Mouse (Mus musculus) CH12.LX (cell line): ENCODE data around the gene Kdm1b. TPM values are rescaled to one million over a fixed set of nuclear protein-coding genes. Genes with fewer than 3 reads are reported as not detected.

Source experiments
- DNase-seq: peaks from one replicate; pipeline ENCODE4 v3.0.0-alpha.2; 2013; ENCODE audit errors: extremely low read depth
- H3K27ac ChIP-seq: 2 replicates; pipeline ENCODE4 v1.5.1; 2012; ENCODE audit warnings: low read depth, mild to moderate bottlenecking, control low read depth, moderate library complexity; ENCODE audit not compliant: insufficient read depth
- H3K27me3 ChIP-seq: replicated peaks from 2 replicates; pipeline ENCODE3; 2012; ENCODE audit warnings: inconsistent platforms
- H3K36me3 ChIP-seq, 2 experiments: replicated peaks in 1 of 2; 2 replicates each; pipeline versions ENCODE3 to v1.6.1; 2012; ENCODE audit warnings: inconsistent platforms in 1 of 2, low read length in 1 of 2, mild to moderate bottlenecking in 1 of 2, mixed read lengths in 1 of 2, moderate library complexity in 1 of 2; ENCODE audit not compliant: control insufficient read depth in 1 of 2, insufficient read depth in 1 of 2
- H3K4me1 ChIP-seq, 2 experiments: 2 replicates each; pipeline ENCODE4 v1.6.1; 2012; ENCODE audit warnings: inconsistent platforms in 1 of 2, moderate library complexity in 1 of 2; ENCODE audit not compliant: insufficient read depth in 2 of 2, control insufficient read depth in 1 of 2
- H3K4me2 ChIP-seq: 2 replicates; pipeline ENCODE4 v1.6.1; 2012; ENCODE audit warnings: low read depth, mild to moderate bottlenecking, control low read depth; ENCODE audit not compliant: poor library complexity, insufficient read depth, severe bottlenecking
- H3K4me3 ChIP-seq, 3 experiments: fragments of 150-350 bp in 1 of 3; sonication (generic) in 1 of 3; replicated peaks in 1 of 3; 2 replicates each; pipeline versions ENCODE3 to v1.5.1; 2011 to 2012; ENCODE audit warnings: low read depth in 2 of 3, low read length in 2 of 3, mild to moderate bottlenecking in 2 of 3, moderate library complexity in 2 of 3, control low read depth in 1 of 3, improper control_type of control experiment in 1 of 3, inconsistent platforms in 1 of 3, mixed read lengths in 1 of 3; ENCODE audit not compliant: poor library complexity in 1 of 3
- H3K79me2 ChIP-seq: replicated peaks from 2 replicates; pipeline ENCODE4 v1.6.1; 2012; ENCODE audit warnings: mild to moderate bottlenecking, moderate library complexity; ENCODE audit not compliant: control insufficient read depth, poor library complexity, insufficient read depth, severe bottlenecking; ENCODE audit errors: extremely low read depth
- H3K9ac ChIP-seq: 2 replicates; pipeline ENCODE4 v1.6.1; 2012; ENCODE audit warnings: low read depth, mild to moderate bottlenecking, control low read depth, moderate library complexity; ENCODE audit not compliant: insufficient read depth
- H3K9me3 ChIP-seq: replicated peaks from 2 replicates; pipeline ENCODE3; 2012; ENCODE audit warnings: low read length, inconsistent platforms, mixed read lengths
- CHD1 ChIP-seq: IDR thresholded peaks from 2 replicates; pipeline ENCODE4 v1.6.1; 2012; ENCODE audit warnings: low read depth, low read length, improper control_type of control experiment, inconsistent platforms
- CHD2 ChIP-seq: IDR thresholded peaks from 2 replicates; pipeline ENCODE4 v1.6.1; 2011; ENCODE audit warnings: low read length, improper control_type of control experiment
- CTCF ChIP-seq, 2 experiments: IDR thresholded peaks in 1 of 2; conservative IDR thresholded peaks in 1 of 2; 2 replicates each; pipeline ENCODE4 v1.5.1; 2011 to 2012; ENCODE audit warnings: low read depth in 2 of 2, low read length in 2 of 2, improper control_type of control experiment in 1 of 2, inconsistent platforms in 1 of 2, mild to moderate bottlenecking in 1 of 2, moderate library complexity in 1 of 2
- E2F4 ChIP-seq: IDR thresholded peaks from 2 replicates; pipeline ENCODE4 v1.6.1; 2011; ENCODE audit warnings: low read depth, low read length, improper control_type of control experiment; ENCODE audit not compliant: insufficient replicate concordance
- ELF1 ChIP-seq: IDR thresholded peaks from 2 replicates; pipeline ENCODE4 v1.6.1; 2014; ENCODE audit warnings: low read depth, mild to moderate bottlenecking, inconsistent platforms, low read length, improper control_type of control experiment
- GABPA ChIP-seq: IDR thresholded peaks from 2 replicates; pipeline ENCODE4 v1.6.1; 2012; ENCODE audit warnings: low read depth, low read length, improper control_type of control experiment, inconsistent platforms; ENCODE audit not compliant: insufficient replicate concordance
- HCFC1 ChIP-seq: IDR thresholded peaks from 2 replicates; pipeline ENCODE4 v1.6.1; 2012; ENCODE audit warnings: low read depth, mild to moderate bottlenecking, inconsistent platforms, low read length, improper control_type of control experiment
- IRF4 ChIP-seq: IDR thresholded peaks from 2 replicates; pipeline ENCODE4 v1.6.1; 2014; ENCODE audit warnings: low read depth, mild to moderate bottlenecking, inconsistent platforms, low read length, improper control_type of control experiment
- JUN ChIP-seq: IDR thresholded peaks from 2 replicates; pipeline ENCODE4 v1.6.1; 2011; ENCODE audit warnings: low read depth, mild to moderate bottlenecking, low read length, improper control_type of control experiment, moderate library complexity; ENCODE audit not compliant: insufficient read depth
- KAT2A ChIP-seq: IDR thresholded peaks from 2 replicates; pipeline ENCODE4 v1.6.1; 2012; ENCODE audit warnings: low read length, improper control_type of control experiment, inconsistent platforms; ENCODE audit not compliant: insufficient replicate concordance
- MAFK ChIP-seq: IDR thresholded peaks from 2 replicates; pipeline ENCODE4 v1.6.1; 2011; ENCODE audit warnings: low read length, improper control_type of control experiment; ENCODE audit not compliant: insufficient replicate concordance
- MAX ChIP-seq: IDR thresholded peaks from 2 replicates; pipeline ENCODE4 v1.6.1; 2011; ENCODE audit warnings: low read length, improper control_type of control experiment
- MEF2A ChIP-seq: IDR thresholded peaks from 2 replicates; pipeline ENCODE4 v1.6.1; 2014; ENCODE audit warnings: low read depth, mild to moderate bottlenecking, inconsistent platforms, low read length, improper control_type of control experiment, borderline replicate concordance
- MXI1 ChIP-seq: IDR thresholded peaks from 2 replicates; pipeline ENCODE4 v1.6.1; 2011; ENCODE audit warnings: mild to moderate bottlenecking, low read depth, low read length, improper control_type of control experiment
- NELFE ChIP-seq: IDR thresholded peaks from 2 replicates; pipeline ENCODE4 v1.6.1; 2011; ENCODE audit warnings: low read depth, low read length, improper control_type of control experiment
- NRF1 ChIP-seq: IDR thresholded peaks from 2 replicates; pipeline ENCODE4 v1.6.1; 2014; ENCODE audit warnings: low read depth, mild to moderate bottlenecking, inconsistent platforms, low read length, improper control_type of control experiment, moderate library complexity
- PAX5 ChIP-seq: IDR thresholded peaks from 2 replicates; pipeline ENCODE4 v1.6.1; 2012; ENCODE audit warnings: low read length, inconsistent platforms, mixed read lengths
- SIN3A ChIP-seq: IDR thresholded peaks from 2 replicates; pipeline ENCODE4 v1.6.1; 2012; ENCODE audit warnings: low read length, improper control_type of control experiment, inconsistent platforms
- TBP ChIP-seq: conservative IDR thresholded peaks from 2 replicates; pipeline ENCODE4 v1.6.1; 2011; ENCODE audit warnings: low read depth, low read length, improper control_type of control experiment
- TCF12 ChIP-seq: IDR thresholded peaks from 2 replicates; pipeline ENCODE4 v1.6.1; 2014; ENCODE audit warnings: low read depth, mild to moderate bottlenecking, inconsistent platforms, low read length, improper control_type of control experiment
- USF2 ChIP-seq: conservative IDR thresholded peaks from 2 replicates; pipeline ENCODE4 v1.6.1; 2011; ENCODE audit warnings: low read depth, low read length, improper control_type of control experiment
- ZKSCAN1 ChIP-seq: IDR thresholded peaks from 2 replicates; pipeline ENCODE4 v1.6.1; 2012; ENCODE audit warnings: low read depth, inconsistent platforms, low read length, improper control_type of control experiment, borderline replicate concordance
- ZNF384 ChIP-seq: IDR thresholded peaks from 2 replicates; pipeline ENCODE4 v1.6.1; 2012; ENCODE audit warnings: low read depth, low read length, improper control_type of control experiment, inconsistent platforms
- dilution Hi-C: fragments of 300-500 bp; cut with MboI; formaldehyde crosslinking; loops from 2 replicates; pipeline ENCODE4 v1.14.3; 2020; ENCODE audit warnings: low sequenced_read_pairs; ENCODE audit not compliant: extremely low pct_unique_long_range_greater_than_20kb, extremely low pct_ligation_motif_present
- in situ Hi-C: fragments of 300-500 bp; cut with MboI; formaldehyde crosslinking; loops from 3 replicates; pipeline ENCODE4 v1.14.3; 2019; ENCODE audit warnings: low sequenced_read_pairs, low pct_ligation_motif_present, low pct_unique_long_range_greater_than_20kb, mixed read lengths
- polyA plus RNA-seq: library from polyadenylated mRNA; unstranded; fragments of >175 nt; gene quantifications from 2 replicates; pipeline ENCODE4 v1.2.1, GENCODE M21; 2012; ENCODE audit warnings: low read depth; ENCODE audit not compliant: insufficient read length
- total RNA-seq, 2 experiments: library from RNA; depleted of rRNA; stranded (reverse); fragments of 300-350 nt in 1 of 2; fragments of >200 nt in 1 of 2; gene quantifications; 2 replicates each; pipeline ENCODE4 v1.2.3; 2012 to 2014

The Kdm1b gene
- total and polyA plus RNA-seq, 3 experiments, result 9.8 to 20.3 (median 11.1) TPM

GRCm38 (mm10) chr13:46999498-46999897 is 43.8 kb upstream of the Kdm1b start:
- Histone ChIP-seq H3K9ac (no peak overlapping the region), H3K9me3 (no peaks in the 10 kb centered on the region), H3K4me2 (no peak overlapping the region), H3K27me3 (no peaks in the 10 kb centered on the region), H3K36me3 (no peaks in the 10 kb centered on the region), H3K79me2 (no peaks in the 10 kb centered on the region), H3K4me3 (no peak overlapping the region), H3K4me1 (peaks cover 0 to 9% of the 10 kb centered on the region in 2 experiments; a peak in 3 of 4 replicates), H3K27ac (no peak overlapping the region)
- DNase-seq, result no peak
- TF ChIP-seq USF2 (no peak), GABPA (no peak), SIN3A (no peak), KAT2A (no peak)
- in situ Hi-C loops (no loop called here), dilution Hi-C loops (no loop called here)

GRCm38 (mm10) chr13:47001590-47001989 is 41.7 kb upstream of the Kdm1b start:
- no peak overlapping the region for H3K27ac ChIP-seq
- H3K9me3 ChIP-seq, result no peaks in the 10 kb centered on the region
- no peaks in the 10 kb centered on the region for H3K27me3 ChIP-seq
- peaks cover 0 to 9% of the 10 kb centered on the region in 2 experiments; a peak in 3 of 4 replicates for H3K4me1 ChIP-seq
- TF ChIP-seq TCF12 (no peak), JUN (no peak), ZNF384 (no peak), TBP (no peak), MXI1 (no peak), PAX5 (no peak), CHD1 (no peak)
- dilution Hi-C loops, result no loop called here
- in situ Hi-C loops, result no loop called here
- DNase-seq, result no peak
- no peak overlapping the region for H3K4me2 ChIP-seq
- H3K9ac ChIP-seq, result no peak overlapping the region
- H3K36me3 ChIP-seq, result no peaks in the 10 kb centered on the region
- H3K79me2 ChIP-seq, result no peaks in the 10 kb centered on the region
- no peak overlapping the region for H3K4me3 ChIP-seq

- Histone ChIP-seq H3K36me3 (no peaks in the 10 kb centered on the region), H3K9me3 (peaks cover 5% of the 10 kb centered on the region), H3K4me3 (no peak overlapping the region), H3K9ac (no peak overlapping the region), H3K4me2 (no peak overlapping the region), H3K27me3 (no peaks in the 10 kb centered on the region), H3K79me2 (no peaks in the 10 kb centered on the region), H3K4me1 (no peaks in the 10 kb centered on the region; a peak in 1 of 4 replicates), H3K27ac (no peak overlapping the region)
- dilution Hi-C loops, result no loop called here
- in situ Hi-C loops, result loop anchor here (10.0 kb wide), 1 partner anchor 169 kb away; no protein-coding TSS in a partner anchor
- TF ChIP-seq TBP, result no peak
- no peak for TF ChIP-seq SIN3A
- no peak for TF ChIP-seq MAFK
- TF ChIP-seq MAX, result no peak
- TF ChIP-seq E2F4, result no peak
- TF ChIP-seq IRF4, result no peak
- no peak for TF ChIP-seq GABPA
- TF ChIP-seq CTCF (conservative IDR thresholded peaks at IDR 0.05 in 1 of 2, IDR thresholded peaks at IDR 0.05 in 1 of 2; ENCODE audit: low read depth in 2 of 2, low read length in 2 of 2), result no peak
- no peak for TF ChIP-seq USF2
- no peak for TF ChIP-seq CHD2
- no peak for TF ChIP-seq ELF1
- no peak for TF ChIP-seq KAT2A
- no peak for TF ChIP-seq NELFE
- no peak for TF ChIP-seq PAX5
- no peak for TF ChIP-seq ZNF384
- no peak for TF ChIP-seq ZKSCAN1
- TF ChIP-seq NRF1, result no peak
- no peak for TF ChIP-seq MEF2A
- no peak for TF ChIP-seq HCFC1
- no peak for DNase-seq
Measured at GRCm38 (mm10) chr13:47013740-47014139, 29.6 kb upstream of the Kdm1b start.
